Mouse (Mus musculus): Measurements from ENCODE around the gene Psma7. TPM values are rescaled to one million over a fixed set of nuclear protein-coding genes. Genes with fewer than 3 reads are reported as not detected.
A peak's percentile ranks its signal among the peaks of the same experiment; 100 is the strongest.

The Psma7 gene
- polyA plus RNA-seq, 1 experiment from 2014 or later, result 615 TPM

GRCm38 (mm10) chr2:180070481-180071453, 28.5 kb upstream of the Psma7 start, which contains the start of gene Mtg2:
Mtg2 (plus strand) TSS chr2:180070588.
- peak; percentile 97 for ATAC-seq (replicated peaks; ENCODE audit: low FRiP score)
- Histone ChIP-seq H3K27me3 (no peaks in the 10 kb centered on the region), H3K4me3 (replicated peaks) (peak within 1 kb of the TSS; percentile 84), H3K27ac (peak within 1 kb of the TSS; percentile 83), H3K4me2 (peak within 1 kb of the TSS; percentile 77), H3K9me3 (replicated peaks) (no peaks in the 10 kb centered on the region), H3K9ac (peak within 1 kb of the TSS; percentile 64), H3K36me3 (peaks cover 24% of the 10 kb centered on the region), H3K4me1 (peaks cover 11% of the 10 kb centered on the region)
- 5% methylated on average over 58 of the region's 58 CpGs for WGBS

- H3K27ac ChIP-seq, result peak overlapping the region; percentile 83
- WGBS, result 32% methylated on average over 20 of the region's 20 CpGs
These were observed 27.7 kb upstream of the Psma7 start for GRCm38 (mm10) chr2:180069770-180070480.

DNA sequence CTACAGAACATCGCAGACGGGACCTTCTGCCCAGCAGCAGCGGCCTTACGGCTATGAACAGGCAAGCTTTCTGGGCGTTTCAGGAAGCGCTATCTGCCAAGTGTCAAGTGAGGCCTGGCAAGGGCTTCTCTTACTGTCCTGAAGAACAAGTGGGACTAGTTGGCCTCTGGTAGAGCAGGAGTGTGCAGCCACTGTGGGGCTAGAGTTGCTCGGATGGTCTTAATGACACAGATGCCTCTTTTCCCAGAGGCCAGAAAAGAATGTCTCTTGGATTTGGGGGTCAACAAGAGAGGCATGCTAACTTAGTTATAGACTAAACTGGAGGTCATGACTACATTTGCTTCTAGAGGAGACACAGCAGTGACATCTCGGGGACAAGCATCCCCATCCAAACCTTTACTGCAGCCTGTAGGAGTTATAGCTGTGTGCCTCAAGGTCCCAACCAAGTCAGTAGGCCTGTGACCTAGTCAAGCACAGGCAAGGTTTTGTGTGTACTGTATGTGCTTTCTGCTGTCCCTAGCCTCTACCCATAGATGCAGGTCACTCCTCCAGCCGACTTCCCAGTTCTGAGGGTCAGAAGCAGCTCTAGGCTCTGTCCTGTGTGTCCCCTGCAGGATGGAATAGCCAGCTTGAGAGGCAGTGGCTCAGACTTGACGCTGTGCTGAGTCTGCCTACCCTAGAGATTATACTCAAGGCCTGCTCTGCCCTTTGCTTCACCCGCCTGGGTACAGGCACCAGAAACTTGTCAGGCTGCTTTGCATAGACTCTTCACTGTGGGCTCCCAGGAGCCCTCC, 21.3 kb upstream of the Psma7 start:
- WGBS, result 96% methylated on average over 11 of the region's 11 CpGs
- no peak overlapping the region for H3K4me2 ChIP-seq
- H3K9me3 ChIP-seq (replicated peaks), result no peaks in the 10 kb centered on the region
- H3K27me3 ChIP-seq, result no peaks in the 10 kb centered on the region
- no peak overlapping the region for H3K4me3 ChIP-seq (replicated peaks)
- H3K9ac ChIP-seq, result no peak overlapping the region
- H3K36me3 ChIP-seq, result peaks cover 77% of the 10 kb centered on the region
- no peaks in the 10 kb centered on the region for H3K4me1 ChIP-seq
- no peak overlapping the region for H3K27ac ChIP-seq
- ATAC-seq (replicated peaks; ENCODE audit: low FRiP score), result no peak

More at GRCm38 (mm10) chr2:180069770-180070480, 27.7 kb upstream of the Psma7 start:
- Histone ChIP-seq H3K9me3 (replicated peaks) (no peaks in the 10 kb centered on the region), H3K9ac (peak overlapping the region; percentile 64), H3K4me3 (replicated peaks) (peak overlapping the region; percentile 84), H3K27me3 (no peaks in the 10 kb centered on the region), H3K36me3 (peaks cover 29% of the 10 kb centered on the region), H3K4me1 (peaks cover 11% of the 10 kb centered on the region), H3K4me2 (peak overlapping the region; percentile 77)
- ATAC-seq (replicated peaks; ENCODE audit: low FRiP score), result no peak; the same call in 1 of the 2 replicates

- no peak for ATAC-seq (replicated peaks; ENCODE audit: low FRiP score)
- H3K9me3 ChIP-seq (replicated peaks), result no peaks in the 10 kb centered on the region
- no peak overlapping the region for H3K9ac ChIP-seq
- H3K36me3 ChIP-seq, result peaks cover 56% of the 10 kb centered on the region
- H3K4me3 ChIP-seq (replicated peaks), result no peak overlapping the region
- H3K27ac ChIP-seq, result no peak overlapping the region
- WGBS, result 90% methylated on average over 9 of the region's 9 CpGs
- peaks cover 9% of the 10 kb centered on the region; the same call in 1 of the 2 replicates for H3K4me1 ChIP-seq
- H3K27me3 ChIP-seq, result no peaks in the 10 kb centered on the region
- H3K4me2 ChIP-seq, result no peak overlapping the region
These were observed 10.8 kb upstream of the Psma7 start for GRCm38 (mm10) chr2:180053001-180053400.

GRCm38 (mm10) chr2:180051986-180052733, 9.9 kb upstream of the Psma7 start:
- H3K9ac ChIP-seq, result no peak overlapping the region
- H3K4me2 ChIP-seq, result no peak overlapping the region
- no peak overlapping the region for H3K27ac ChIP-seq
- no peaks in the 10 kb centered on the region for H3K27me3 ChIP-seq
- H3K9me3 ChIP-seq (replicated peaks), result no peaks in the 10 kb centered on the region
- no peak overlapping the region for H3K4me3 ChIP-seq (replicated peaks)
- H3K36me3 ChIP-seq, result peaks cover 52% of the 10 kb centered on the region
- peaks cover 9% of the 10 kb centered on the region; the same call in 1 of the 2 replicates for H3K4me1 ChIP-seq
- ATAC-seq (replicated peaks; ENCODE audit: low FRiP score), result no peak
- WGBS, result 88% methylated on average over 14 of the region's 14 CpGs

DNA sequence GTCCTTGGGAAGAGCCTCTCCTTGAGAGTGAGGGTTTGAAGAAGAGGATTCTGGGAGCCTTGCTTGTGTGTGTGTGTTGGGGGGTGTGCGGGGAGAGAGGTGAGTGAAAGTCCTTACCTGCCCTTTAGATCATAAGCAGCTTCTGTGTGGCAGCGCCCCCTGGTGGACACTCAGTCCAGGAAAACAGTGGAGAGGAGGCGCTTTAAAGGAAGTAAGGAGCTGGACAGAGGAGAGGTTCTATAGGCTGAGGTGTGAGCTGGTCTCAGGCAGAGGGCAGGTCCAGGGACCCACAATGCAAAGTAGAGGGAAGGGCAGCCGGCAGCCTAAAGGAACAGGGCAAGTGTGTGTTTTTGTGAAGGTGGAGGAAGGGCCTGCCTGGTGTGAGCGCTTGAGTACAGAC, 8.8 kb upstream of the Psma7 start:
- peak; percentile 30; the same call in 1 of the 2 replicates for ATAC-seq (replicated peaks; ENCODE audit: low FRiP score)
- Histone ChIP-seq H3K27me3 (no peaks in the 10 kb centered on the region), H3K27ac (no peak overlapping the region), H3K36me3 (peaks cover 46% of the 10 kb centered on the region), H3K9me3 (replicated peaks) (no peaks in the 10 kb centered on the region), H3K4me1 (peaks cover 9% of the 10 kb centered on the region; the same call in 1 of the 2 replicates), H3K4me3 (replicated peaks) (no peak overlapping the region), H3K4me2 (no peak overlapping the region), H3K9ac (no peak overlapping the region)
- WGBS, result 26% methylated on average over 5 of the region's 5 CpGs

GRCm38 (mm10) chr2:180047980-180048635, 5.9 kb upstream of the Psma7 start:
- Histone ChIP-seq H3K4me1 (peaks cover 28% of the 10 kb centered on the region), H3K9me3 (replicated peaks) (no peaks in the 10 kb centered on the region), H3K4me3 (replicated peaks) (no peak overlapping the region), H3K27me3 (no peaks in the 10 kb centered on the region), H3K36me3 (peaks cover 18% of the 10 kb centered on the region), H3K9ac (no peak overlapping the region), H3K4me2 (no peak overlapping the region), H3K27ac (no peak overlapping the region)
- 93% methylated on average over 18 of the region's 18 CpGs for WGBS
- no peak for ATAC-seq (replicated peaks; ENCODE audit: low FRiP score)

GRCm38 (mm10) chr2:180047580-180047979, 5.3 kb upstream of the Psma7 start:
- no peak overlapping the region for H3K4me3 ChIP-seq (replicated peaks)
- no peak for ATAC-seq (replicated peaks; ENCODE audit: low FRiP score)
- 95% methylated on average over 3 of the region's 3 CpGs for WGBS
- no peak overlapping the region for H3K9ac ChIP-seq
- no peak overlapping the region for H3K4me2 ChIP-seq
- no peak overlapping the region for H3K27ac ChIP-seq
- H3K4me1 ChIP-seq, result peaks cover 30% of the 10 kb centered on the region
- no peaks in the 10 kb centered on the region for H3K9me3 ChIP-seq (replicated peaks)
- peaks cover 12% of the 10 kb centered on the region for H3K36me3 ChIP-seq
- H3K27me3 ChIP-seq, result no peaks in the 10 kb centered on the region

- H3K36me3 ChIP-seq, result peaks cover 11% of the 10 kb centered on the region
- peaks cover 33% of the 10 kb centered on the region for H3K4me1 ChIP-seq
- H3K9ac ChIP-seq, result no peak overlapping the region
- H3K4me3 ChIP-seq (replicated peaks), result no peak overlapping the region
- no peak overlapping the region for H3K27ac ChIP-seq
- ATAC-seq (replicated peaks; ENCODE audit: low FRiP score), result no peak
- H3K9me3 ChIP-seq (replicated peaks), result no peaks in the 10 kb centered on the region
- 36% methylated on average over 4 of the region's 4 CpGs for WGBS
- H3K4me2 ChIP-seq, result no peak overlapping the region
- H3K27me3 ChIP-seq, result no peaks in the 10 kb centered on the region
These were observed 3.0 kb upstream of the Psma7 start for GRCm38 (mm10) chr2:180045283-180045682.

GRCm38 (mm10) chr2:180042858-180043515, 754 bp upstream of the Psma7 start:
- H3K9ac ChIP-seq, result peak overlapping the region; percentile 84

More at GRCm38 (mm10) chr2:180042858-180043515, 754 bp upstream of the Psma7 start:
- Histone ChIP-seq H3K36me3 (peaks cover 30% of the 10 kb centered on the region), H3K9me3 (replicated peaks) (no peaks in the 10 kb centered on the region), H3K4me2 (peak overlapping the region; percentile 93), H3K27me3 (no peaks in the 10 kb centered on the region), H3K4me3 (replicated peaks) (peak overlapping the region; percentile 99), H3K27ac (peak overlapping the region; percentile 97), H3K4me1 (peaks cover 41% of the 10 kb centered on the region)
- peak; percentile 65 for ATAC-seq (replicated peaks; ENCODE audit: low FRiP score)
- WGBS, result under 1% methylated on average over 66 of the region's 66 CpGs

All from kidney, embryonic 15.5 days (tissue).